Mouse (Mus musculus) heart, postnatal 10 days (tissue): ENCODE measurements around the gene Ttc39b. TPM values are rescaled to one million over a fixed set of nuclear protein-coding genes. Genes with fewer than 3 reads are reported as not detected.
"Not testable (repeated sequence)": the region's sequence is repeated elsewhere in the genome, so short reads cannot be mapped to it uniquely, and the experiment has no call there.

Source experiments
- DNase-seq, 2 experiments: peaks; one replicate each; pipeline ENCODE4 v3.0.0; 2021
- intact Hi-C: fragments of 180-260 bp; cut with DNase I; formaldehyde crosslinking; loops from one replicate; pipeline ENCODE4 v1.15.1; 2025
- total RNA-seq, 2 experiments: library from RNA; stranded (reverse); gene quantifications; 2 replicates each; pipeline ENCODE4 v1.2.3; 2021

Ttc39b gene
- total RNA-seq, 2 experiments from 2014 or later: 13.9 to 14.5 TPM

DNA sequence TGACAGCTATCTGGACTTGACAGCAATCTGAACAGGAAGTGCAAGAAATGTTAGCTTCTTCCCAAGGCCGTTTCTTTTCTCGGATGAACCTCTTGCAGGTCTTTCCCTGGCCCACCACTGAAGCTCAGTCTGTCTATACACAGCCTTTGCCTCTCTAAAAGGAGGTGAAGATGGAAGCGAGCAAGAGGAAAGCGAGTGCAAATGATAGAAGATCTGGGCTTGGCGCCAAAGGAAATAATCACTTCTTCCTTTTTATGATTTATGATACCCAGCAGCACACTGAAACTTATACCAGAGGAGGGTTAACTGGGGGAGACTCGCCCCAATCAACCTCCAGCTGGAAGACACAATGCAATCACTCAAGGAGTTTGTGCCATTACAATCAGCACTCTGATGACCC, 41.6 kb downstream of the Ttc39b start:
- DNase-seq: no peak
- intact Hi-C loops: no loop called here

DNA sequence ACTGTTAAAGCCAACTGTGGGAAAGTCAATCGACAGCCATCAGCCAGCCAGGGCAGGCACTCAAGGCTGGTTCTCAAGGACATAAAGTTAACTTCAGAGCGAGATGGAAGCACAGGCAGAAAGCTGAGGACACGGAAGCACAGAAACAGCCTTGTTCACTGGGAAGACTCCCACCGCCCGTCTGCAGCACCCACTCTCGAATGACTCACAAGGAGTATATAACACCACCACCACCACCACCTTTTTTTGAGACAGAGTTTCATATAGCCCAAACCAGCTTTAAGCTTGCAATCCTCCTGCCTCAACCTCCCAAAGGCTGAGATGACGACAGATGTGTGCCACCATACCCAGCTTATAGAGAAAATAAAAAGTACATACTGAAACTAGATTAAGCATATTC, 44.8 kb downstream of the Ttc39b start:
- intact Hi-C loops: no loop called here
- no peak for DNase-seq

DNA sequence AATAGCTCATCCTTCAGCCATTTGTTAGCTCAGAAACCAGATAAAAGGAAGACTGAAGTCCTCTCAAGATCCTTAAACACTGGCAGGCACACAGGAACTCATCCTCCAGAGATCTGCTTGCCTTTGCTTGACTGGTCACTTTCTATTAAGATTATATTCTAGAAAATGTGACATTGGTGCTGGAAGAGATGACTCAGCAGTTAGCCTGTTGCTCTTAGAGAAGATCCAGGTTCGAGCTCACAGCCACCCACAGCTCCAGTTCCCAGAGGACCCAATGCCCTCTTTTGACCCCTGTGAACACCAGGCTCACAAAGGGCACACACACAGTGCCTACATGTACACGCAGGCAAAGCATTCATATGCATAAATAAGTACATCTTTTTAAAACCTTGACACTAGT, 49.8 kb downstream of the Ttc39b start:
- intact Hi-C loops: no loop called here
- DNase-seq: no peak

DNA sequence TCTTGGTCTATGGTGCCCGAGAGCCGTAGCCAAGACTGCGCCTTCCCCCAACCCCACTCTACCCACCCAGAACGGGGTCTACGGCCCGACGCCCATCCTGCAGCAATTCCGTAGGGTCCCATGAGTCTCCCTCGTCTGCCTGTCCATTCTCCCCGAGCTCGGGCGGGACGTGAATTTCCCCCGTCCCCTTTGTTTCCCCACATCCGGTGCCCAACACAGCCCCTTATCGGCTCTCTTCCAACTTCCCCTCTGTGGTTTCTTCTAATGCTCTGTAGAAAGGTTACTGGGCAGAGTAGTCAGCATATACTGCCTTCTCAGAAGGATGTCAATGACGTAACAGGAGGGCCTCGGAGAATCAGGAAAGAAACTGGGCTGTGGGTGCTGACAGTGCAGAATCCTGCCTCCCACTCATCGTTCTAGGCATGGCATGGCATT, 50.4 kb downstream of the Ttc39b start:
- peak; percentile 11 to 14 for DNase-seq
- intact Hi-C loops: no loop called here

DNA sequence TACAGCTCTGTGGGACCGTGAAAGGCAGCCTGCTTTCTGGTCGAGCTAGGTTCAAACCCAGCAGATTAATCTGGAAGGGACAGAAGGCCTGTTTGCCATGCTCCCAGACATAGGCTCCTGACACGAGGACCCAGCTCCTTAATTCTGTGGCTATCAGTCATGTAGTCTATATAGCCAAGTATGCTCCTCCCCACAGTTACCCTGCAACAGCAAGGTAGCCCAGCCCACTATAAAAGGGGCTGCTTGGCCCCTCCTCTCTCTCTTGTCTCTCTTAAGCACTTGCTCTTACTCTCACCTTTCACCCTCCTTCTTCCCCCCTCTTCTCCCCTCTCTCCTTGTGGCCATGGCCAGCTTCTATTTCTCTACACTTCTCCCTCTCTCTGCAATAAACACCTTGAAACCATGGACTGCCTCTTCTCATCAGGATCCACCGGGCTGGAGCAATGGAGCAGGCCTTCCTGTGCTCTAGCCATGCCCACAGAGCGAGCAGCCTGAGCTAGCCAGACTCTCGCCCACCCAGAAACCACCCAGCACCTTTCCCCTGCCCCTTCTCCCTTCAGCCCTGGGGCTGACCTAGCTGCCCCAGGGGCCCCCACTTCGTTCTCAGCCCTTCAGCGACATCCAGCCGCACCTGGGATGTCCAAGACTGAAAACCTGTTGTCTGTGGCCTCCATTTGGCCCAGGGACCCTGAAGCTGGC, 51.0 kb downstream of the Ttc39b start:
- no peak for DNase-seq
- intact Hi-C loops: no loop called here

DNA sequence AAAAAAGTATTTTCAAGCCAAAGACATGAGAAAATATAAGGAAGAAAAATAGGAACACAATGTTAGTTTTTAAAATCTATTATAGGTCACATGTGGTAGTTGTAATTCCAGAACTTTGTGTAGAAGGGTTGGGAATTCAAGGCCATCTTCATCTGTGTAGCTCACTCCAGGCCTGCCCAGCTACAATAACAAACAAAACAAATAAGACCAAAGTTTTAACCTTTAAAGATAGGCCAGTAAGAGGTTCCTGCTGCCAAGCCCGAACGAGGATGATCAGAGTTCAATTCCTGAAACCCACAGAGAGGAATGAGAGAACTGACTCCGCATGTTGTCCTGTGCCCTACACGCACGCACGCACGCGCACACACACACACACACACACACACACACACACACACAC, 53.6 kb downstream of the Ttc39b start:
- no peak for DNase-seq
- intact Hi-C loops: no loop called here

DNA sequence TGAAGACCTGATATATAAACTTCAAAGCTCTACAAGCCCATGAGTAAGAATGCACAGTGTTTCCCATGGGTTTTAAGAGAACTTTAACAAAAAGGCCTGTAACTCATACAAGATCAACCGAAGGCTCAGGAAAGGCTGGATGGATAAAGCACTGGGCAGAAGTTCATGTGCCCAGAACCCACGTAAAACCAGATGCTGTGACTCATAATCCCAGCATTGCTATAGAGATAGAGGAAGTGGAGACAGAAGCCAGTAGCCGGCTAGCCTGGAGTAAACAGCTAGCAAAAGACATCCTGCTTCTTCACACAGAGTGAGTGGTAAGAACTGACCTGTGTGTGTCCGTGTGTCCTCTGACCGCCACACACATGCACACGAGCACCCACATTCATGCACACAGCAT, 54.4 kb downstream of the Ttc39b start:
- intact Hi-C loops: no loop called here
- no peak for DNase-seq

DNA sequence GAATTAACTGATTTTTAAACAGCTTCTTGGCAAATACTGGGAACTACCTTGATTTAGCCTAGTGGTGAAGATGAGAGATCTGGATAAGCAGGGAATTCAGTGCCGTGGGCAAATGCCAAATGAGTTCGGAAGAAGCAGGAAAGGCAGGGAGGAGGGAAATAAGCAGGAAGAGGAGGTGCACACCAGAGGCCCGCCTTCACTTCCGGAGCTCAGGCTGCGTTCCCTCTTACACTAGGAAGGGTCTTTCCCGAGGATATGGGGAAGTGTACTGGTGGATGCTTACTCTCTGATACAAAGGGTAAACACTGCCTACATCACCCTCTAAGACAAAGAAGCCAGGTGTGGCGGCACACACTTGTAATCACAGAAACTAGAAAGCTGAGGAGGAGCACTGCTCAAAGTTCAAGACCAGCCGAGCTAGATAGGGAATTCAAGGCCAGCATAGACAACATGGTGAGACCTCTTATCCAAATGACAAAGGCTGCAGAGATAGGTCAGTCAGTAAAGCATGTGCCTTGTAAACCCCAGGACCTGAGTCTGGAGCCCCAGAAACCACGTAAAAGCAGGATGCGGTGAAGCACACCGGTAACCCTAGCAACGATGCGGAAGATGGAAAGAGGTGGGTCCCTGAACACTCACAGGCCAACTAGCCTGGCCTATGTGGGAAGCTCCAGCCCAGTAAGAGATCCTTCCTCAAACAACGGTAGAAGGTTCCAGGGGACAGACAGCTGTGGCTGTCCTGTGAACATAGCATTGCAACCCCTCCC, 57.9 kb downstream of the Ttc39b start:
- no peak for DNase-seq
- intact Hi-C loops: no loop called here

DNA sequence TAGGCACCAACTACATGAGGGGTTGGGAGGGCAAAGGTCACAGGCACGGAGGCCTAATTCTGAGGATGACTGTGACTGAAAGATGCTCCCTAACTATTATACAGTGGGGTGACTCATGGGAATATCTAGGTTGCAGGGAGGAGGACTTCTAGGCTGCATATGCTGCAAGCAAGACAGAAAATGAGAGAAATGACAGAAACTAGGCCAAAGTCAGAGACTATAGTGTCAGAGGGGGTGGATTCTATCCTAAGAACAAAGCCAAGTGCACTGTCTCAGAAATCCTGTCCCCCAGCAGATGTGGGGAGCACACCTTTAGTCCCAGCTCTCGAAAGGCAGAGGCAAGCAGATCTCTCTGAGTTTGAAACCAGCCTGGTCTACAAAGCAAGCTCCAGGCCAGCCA, 59.2 kb downstream of the Ttc39b start:
- DNase-seq: no peak
- intact Hi-C loops: loop anchor here (5.0 kb wide), 1 partner anchor 57 kb away; the partner anchor contains the start of gene Ttc39b

DNA sequence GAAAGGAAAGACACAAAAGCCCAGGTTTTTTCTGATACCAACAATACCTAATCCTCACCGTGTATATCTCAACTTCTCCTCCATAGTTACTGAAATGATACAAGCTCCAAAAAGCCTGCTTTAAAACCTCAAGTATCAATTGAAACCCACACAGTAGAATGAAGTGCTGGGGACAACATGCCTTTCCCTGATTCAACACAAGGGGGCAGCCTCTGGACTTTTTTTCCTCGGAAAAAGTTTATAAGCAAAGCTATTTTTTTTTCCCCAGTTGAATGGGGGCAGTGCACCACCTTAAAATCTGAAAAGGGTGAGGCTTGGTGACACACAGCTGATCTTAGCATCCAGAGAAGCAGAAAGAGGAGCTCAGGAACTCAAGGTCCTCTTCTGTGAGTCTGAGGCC, 62.1 kb downstream of the Ttc39b start:
- peak; percentile 35 to 65 for DNase-seq
- intact Hi-C loops: loop anchor here (1.0 to 5.0 kb wide), 4 partner anchors 23 to 309 kb away; partner anchors contain the start of gene Ttc39b

DNA sequence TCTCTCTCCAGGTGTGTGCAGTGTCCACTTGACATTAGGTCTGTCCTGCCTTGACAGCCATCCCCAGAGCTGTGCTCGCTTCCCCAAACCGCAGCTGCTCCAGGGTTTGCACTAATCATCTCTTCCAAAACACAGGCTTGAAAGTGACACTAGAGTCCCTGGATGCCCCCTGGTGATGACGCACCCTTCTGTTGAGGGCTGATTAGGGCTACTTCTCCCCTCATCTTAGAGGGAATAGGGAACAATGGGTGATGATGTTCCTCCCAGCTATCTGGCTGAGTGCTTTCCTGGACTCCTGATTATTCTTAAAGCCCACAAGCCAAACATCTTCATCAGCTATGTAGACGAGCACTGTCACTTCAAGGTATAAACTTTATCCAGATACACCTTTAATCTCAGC, 64.4 kb downstream of the Ttc39b start:
- intact Hi-C loops: loop anchor here (5.0 kb wide), 1 partner anchor 63 kb away; the partner anchor contains the start of gene Ttc39b
- DNase-seq: no peak

DNA sequence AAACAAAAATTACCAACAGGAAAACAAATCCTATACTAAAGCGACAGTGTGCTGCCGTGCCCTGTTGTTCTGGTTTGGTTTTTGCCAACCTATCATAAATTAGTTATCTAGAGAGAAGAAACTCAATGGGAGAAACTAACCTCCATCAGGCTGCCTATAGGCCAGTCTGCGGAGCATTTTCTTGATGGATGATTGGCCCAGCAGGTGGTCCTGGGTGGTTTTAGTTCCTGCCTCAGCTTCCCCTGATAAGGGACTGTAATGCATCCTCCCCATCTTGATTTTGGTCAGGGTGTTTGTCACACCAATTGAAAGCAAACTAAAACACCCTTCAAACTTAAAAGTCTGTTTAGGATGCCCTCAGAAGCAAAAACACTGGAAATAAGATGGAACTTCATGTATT, 65.8 kb downstream of the Ttc39b start:
- intact Hi-C loops: no loop called here
- no peak for DNase-seq

DNA sequence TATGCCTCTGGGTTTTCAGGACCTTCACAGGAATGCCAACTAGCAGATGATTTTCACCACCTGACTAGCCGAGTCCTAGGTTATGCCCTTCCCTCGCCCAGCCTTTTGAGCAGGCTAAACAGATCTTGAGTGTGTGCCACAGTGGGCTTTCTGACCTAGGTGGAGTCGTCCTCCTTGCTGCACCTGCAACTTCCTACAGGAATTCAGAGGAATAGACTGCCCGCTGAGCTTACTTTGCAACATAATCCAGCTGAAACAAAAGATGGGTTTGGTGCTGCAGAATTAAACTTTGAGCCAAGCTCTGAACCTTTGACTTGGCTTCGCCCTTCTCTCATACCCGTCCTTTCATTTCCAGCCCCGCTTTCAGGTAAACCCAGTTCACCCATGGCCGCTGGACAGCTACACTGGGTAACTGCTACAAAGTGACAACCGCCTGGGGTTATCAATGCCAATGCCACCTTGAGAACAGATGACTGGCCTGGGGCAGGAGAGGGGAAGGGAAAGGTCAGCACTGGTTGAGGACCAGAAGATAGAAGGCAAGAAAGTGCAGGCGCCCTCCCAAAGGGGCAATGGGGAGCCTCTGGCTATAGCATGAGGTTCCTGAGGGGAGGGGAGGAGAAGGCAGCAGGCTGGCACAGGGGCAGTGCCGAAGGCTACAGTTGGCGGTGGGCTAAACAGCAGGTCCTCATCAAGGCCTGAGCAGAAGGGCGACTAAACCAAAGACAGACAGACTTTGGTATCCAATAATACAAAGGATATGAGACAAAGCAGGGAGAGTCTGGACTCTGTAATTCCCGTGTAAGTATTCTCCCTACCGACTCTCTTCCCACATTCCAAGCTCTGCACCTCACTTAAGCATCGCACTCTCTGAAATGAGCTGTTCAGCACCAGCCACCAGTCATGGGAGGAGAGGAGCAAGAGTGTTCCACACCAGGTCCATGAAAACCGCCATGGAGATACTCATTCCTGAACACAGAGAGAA, 66.5 kb downstream of the Ttc39b start:
- no peak for DNase-seq
- intact Hi-C loops: no loop called here

DNA sequence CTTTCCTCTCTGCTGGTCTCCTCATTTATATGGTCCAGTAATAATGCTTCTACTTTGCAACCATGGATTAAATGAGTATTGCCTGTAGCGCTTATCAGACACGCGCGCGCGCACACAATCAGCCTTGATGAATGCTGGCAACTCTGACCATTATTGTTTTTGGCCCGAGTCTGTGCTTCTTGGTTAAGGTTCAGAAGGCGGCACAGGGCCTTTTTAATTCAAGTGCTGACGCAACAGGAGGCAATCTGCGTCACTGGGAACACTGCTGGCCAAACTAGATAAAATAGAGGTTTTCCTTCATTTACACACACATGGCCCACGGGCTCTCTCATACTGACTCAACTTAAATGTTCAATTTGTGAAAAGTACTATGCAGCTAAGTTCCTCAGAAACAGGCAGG, 67.3 kb downstream of the Ttc39b start:
- DNase-seq: peak; percentile 25 to 48
- intact Hi-C loops: no loop called here

DNA sequence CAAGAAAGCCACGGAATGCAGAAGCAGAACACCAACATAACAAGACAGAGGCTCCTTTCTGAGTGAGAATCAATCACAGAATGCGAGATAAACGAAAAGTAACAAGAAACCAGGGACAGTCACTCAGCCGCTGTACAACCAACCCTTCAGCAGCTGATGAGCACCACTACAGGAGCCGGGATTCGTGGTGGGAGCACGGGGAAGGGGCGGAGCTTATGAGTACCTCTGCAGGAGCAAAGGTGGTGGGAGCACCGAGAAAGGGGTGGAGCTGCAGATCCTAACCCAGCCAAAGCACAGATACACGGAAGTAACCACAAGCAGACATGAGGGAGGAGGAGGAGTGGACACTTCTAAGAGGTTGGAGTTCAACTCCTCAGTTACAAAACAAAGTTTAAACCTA, 69.1 kb downstream of the Ttc39b start:
- intact Hi-C loops: no loop called here
- no peak for DNase-seq

DNA sequence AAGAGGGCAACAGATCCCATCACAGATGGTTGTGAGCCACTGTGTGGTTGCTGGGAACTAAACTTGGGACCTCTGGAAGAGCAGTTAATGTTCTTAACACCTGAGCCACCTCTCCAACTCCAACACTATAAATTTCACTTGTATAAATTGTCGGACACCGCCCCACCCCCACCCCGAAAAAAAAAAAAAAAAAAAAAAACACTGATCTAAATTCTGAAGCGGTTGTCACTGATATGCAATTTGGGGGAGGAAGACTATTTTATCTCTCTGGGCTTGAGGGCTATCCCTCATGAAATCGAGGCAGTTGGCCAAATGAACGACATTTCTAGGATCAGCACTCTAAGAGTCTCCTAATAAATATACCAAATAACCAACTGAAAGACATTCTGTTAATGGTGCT, 70.4 kb downstream of the Ttc39b start:
- no peak for DNase-seq
- intact Hi-C loops: no loop called here

DNA sequence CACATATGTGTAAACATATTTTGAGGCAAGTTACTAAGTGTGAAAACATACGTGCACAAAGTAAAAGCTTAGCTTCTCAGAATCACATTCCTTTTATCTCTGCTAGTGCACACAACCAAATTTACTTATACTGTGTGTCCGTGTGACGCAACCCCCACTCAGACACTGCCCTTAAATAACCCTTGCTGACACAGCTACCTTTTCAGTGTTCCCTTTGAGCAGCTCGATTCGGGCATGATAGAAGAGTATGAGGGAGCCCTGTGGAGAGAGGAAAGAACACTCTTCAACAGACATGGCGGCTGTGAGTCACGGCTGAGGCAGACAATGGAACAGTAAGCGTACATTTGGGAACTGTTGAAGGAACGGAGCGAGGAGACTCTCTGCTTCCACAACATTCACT, 80.3 kb downstream of the Ttc39b start:
- DNase-seq: no peak
- intact Hi-C loops: no loop called here

DNA sequence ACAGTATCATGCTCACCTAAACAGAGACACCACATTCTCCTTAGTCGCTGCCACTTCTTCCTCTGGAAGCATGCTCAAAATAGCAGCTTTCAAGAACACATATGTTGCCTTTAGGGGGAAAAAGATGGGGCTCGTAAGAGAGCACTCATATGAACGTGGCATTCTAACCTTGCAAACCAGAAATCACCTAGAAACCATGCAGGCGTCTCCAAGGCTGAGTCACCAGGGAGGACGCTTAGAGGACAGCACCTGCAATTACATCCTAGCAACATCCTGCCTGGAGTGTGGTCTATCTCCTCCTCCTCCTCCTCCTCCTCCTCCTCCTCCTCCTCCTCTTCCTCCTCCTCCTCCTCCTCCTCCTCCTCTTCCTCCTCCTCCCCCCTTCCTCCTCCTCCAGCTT, 82.4 kb downstream of the Ttc39b start:
- no peak for DNase-seq

DNA sequence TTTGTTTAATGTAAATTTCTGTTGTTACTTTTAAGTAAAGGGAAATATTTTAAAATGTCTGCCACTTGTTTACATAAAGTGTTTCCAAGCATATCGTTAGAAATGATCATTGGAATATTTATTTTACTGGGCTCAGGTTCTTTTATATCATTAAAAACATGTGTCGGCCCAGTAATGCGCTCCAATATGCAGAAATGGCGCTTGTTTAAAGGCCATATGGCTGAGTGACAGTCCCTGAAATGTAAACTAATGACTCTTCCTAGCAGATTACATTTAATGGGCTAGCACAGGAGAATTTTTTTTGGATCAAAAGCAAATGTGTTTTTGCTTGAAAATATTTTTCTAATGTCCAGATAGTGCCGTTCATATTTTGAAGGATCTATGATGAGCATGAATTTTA, 86.4 kb downstream of the Ttc39b start:
- intact Hi-C loops: no loop called here
- no peak for DNase-seq

More for the DNA sequence above, 82.4 kb downstream of the Ttc39b start:
- intact Hi-C loops: no loop called here

DNA sequence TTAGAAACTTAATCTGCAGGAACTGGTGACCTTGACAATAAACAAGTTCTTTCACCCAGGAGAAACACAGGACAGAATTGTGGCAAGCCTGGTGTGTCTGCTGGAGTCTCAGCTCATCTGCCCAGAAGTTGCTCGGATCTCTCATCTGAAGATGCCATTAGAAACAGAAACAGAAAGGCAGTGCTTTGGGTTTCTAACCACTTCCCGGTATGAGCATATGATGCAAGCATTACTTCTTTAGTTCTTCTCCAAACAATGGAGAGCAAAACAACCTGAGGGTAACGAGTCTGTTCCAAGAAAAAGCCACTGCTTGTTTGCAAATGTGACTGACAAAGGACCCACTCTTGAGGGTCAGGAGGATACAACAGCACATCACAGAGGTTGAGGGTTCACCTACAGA, 88.8 kb downstream of the Ttc39b start:
- intact Hi-C loops, DNase-seq: not testable (repeated sequence)

DNA sequence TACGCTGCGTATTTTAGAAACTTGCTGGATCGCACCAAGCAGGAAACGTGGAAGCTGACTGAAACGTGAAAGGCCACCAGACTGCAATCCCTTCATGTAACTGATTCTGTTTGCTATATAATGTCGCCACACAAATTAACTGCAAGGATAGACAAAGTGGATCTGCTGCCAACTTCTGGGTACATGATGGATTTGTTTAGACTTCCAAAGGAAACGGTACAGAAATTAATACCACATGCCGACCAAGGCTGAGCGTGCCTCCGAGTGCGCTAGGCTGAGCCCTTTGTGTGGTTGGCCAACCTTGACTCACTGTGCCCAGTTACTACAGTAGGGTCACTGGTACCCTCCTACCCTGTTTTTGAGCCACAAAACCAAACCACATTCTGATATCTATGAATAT, 89.3 kb downstream of the Ttc39b start:
- DNase-seq: no peak
- intact Hi-C loops: no loop called here
